Mouse (Mus musculus) hindbrain, embryonic 11.5 days (tissue): Measurements from ENCODE around the gene Hjurp. TPM values are rescaled to one million over a fixed set of nuclear protein-coding genes. Genes with fewer than 3 reads are reported as not detected.

Experiments
- ATAC-seq: fragments of 200-750 bp; cut with Nextera tagmentation; 2 replicates; pipeline ENCODE4 v1.8.0; 2017; ENCODE audit warnings: mild to moderate bottlenecking, moderate TSS enrichment, moderate library complexity; ENCODE audit not compliant: low FRiP score
- DNase-seq: peaks from one replicate; pipeline ENCODE4 v3.0.0-alpha.2; 2015; ENCODE audit warnings: low spot score
- H3K27ac ChIP-seq: fragments of 300-500 bp; sonication (generic); 2 replicates; pipeline ENCODE4 v1.5.1; 2014; ENCODE audit warnings: mild to moderate bottlenecking, low read depth, low read length
- H3K27me3 ChIP-seq: fragments of 300-500 bp; sonication (generic); 2 replicates; pipeline ENCODE4 v1.6.1; 2014; ENCODE audit warnings: mild to moderate bottlenecking, low read length, moderate library complexity, mixed read lengths; ENCODE audit not compliant: control insufficient read depth, insufficient read depth
- H3K36me3 ChIP-seq: fragments of 300-500 bp; sonication (generic); 2 replicates; pipeline ENCODE4 v1.6.1; 2014; ENCODE audit warnings: mild to moderate bottlenecking, low read length, moderate library complexity, mixed read lengths; ENCODE audit not compliant: control insufficient read depth, insufficient read depth
- H3K4me1 ChIP-seq: fragments of 300-500 bp; sonication (generic); replicated peaks from 2 replicates; pipeline ENCODE4 v1.6.1; 2014; ENCODE audit warnings: low read length, mixed read lengths; ENCODE audit not compliant: control insufficient read depth, insufficient read depth
- H3K4me2 ChIP-seq: fragments of 300-500 bp; sonication (generic); replicated peaks from 2 replicates; pipeline ENCODE4 v1.6.1; 2014; ENCODE audit warnings: mild to moderate bottlenecking, low read depth, low read length
- H3K4me3 ChIP-seq: fragments of 300-500 bp; sonication (generic); 2 replicates; pipeline ENCODE4 v1.5.1; 2014; ENCODE audit warnings: low read depth, low read length
- H3K9ac ChIP-seq: fragments of 300-500 bp; sonication (generic); 2 replicates; pipeline ENCODE4 v1.6.1; 2014; ENCODE audit warnings: low read depth, low read length
- H3K9me3 ChIP-seq: fragments of 300-500 bp; sonication (generic); 2 replicates; pipeline ENCODE4 v1.6.1; 2016; ENCODE audit warnings: low read length; ENCODE audit not compliant: control insufficient read depth
- WGBS: fragments of 180-500 bp; shearing (Covaris S2); extraction: QIAGEN DNeasy Blood & Tissue Kit; methylation state at CpG from one replicate; pipeline ENCODE4 v1.1.7; 2014; 5-methylcytosine and 5-hydroxymethylcytosine counted together
- polyA plus RNA-seq: library from polyadenylated mRNA; unstranded; fragments of >200 nt; fragmentation: Nextera tagmentation; extraction: Ambion mirVana; gene quantifications from 2 replicates; pipeline ENCODE4 v1.2.1, GENCODE M21; 2014

The Hjurp gene
- polyA plus RNA-seq, 1 experiment from 2014 or later, result 136 TPM

GRCm38 (mm10) chr1:88269539-88270309 is 7.7 kb downstream of the Hjurp start:
- Histone ChIP-seq H3K27me3 (no peaks in the 10 kb centered on the region), H3K4me1 (no peaks in the 10 kb centered on the region), H3K27ac (no peak overlapping the region), H3K4me2 (no peak overlapping the region), H3K36me3 (peaks cover 79% of the 10 kb centered on the region), H3K9me3 (peaks cover 5% of the 10 kb centered on the region; the same call in 1 of the 2 replicates), H3K4me3 (no peak overlapping the region), H3K9ac (no peak overlapping the region)
- DNase-seq (no peak), ATAC-seq (no peak)
- 90% methylated on average over 12 of the region's 12 CpGs for WGBS

GRCm38 (mm10) chr1:88268070-88268469 is 9.4 kb downstream of the Hjurp start:
- peaks cover 82% of the 10 kb centered on the region for H3K36me3 ChIP-seq
- no peak overlapping the region for H3K4me3 ChIP-seq
- WGBS, result 89% methylated on average over 6 of the region's 6 CpGs
- peaks cover 10% of the 10 kb centered on the region; the same call in 1 of the 2 replicates for H3K9me3 ChIP-seq
- no peak overlapping the region for H3K4me2 ChIP-seq
- DNase-seq, result no peak
- H3K9ac ChIP-seq, result no peak overlapping the region
- no peak overlapping the region for H3K27ac ChIP-seq
- no peak for ATAC-seq
- H3K4me1 ChIP-seq, result no peaks in the 10 kb centered on the region
- H3K27me3 ChIP-seq, result no peaks in the 10 kb centered on the region

DNA sequence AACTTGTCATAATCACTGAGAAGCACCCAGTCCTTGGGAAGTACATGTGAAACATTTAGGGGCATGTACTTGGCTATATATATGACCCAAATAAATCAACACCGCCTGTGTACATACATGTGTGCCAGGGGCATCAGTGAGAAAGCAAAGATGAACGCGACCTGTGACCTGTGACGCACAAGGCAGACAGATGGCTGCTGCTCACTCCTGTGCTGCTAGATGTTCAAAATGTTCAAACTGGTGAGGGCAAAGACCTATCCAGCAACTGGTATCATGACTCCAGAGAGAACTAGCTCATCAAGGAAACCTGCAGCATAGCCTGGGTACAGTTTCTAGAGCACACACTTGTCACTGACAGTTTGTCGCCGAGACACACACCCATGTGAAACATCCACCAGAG is 9.9 kb downstream of the Hjurp start:
- Histone ChIP-seq H3K4me2 (no peak overlapping the region), H3K27me3 (no peaks in the 10 kb centered on the region), H3K36me3 (peaks cover 84% of the 10 kb centered on the region), H3K4me3 (no peak overlapping the region), H3K27ac (no peak overlapping the region), H3K9me3 (peaks cover 10% of the 10 kb centered on the region; the same call in 1 of the 2 replicates), H3K9ac (no peak overlapping the region), H3K4me1 (no peaks in the 10 kb centered on the region)
- no peak for DNase-seq
- ATAC-seq, result peak; percentile 20; the same call in 1 of the 2 replicates
- 94% methylated on average over 6 of the region's 6 CpGs for WGBS

GRCm38 (mm10) chr1:88266123-88266522 is 11.3 kb downstream of the Hjurp start:
- H3K9ac ChIP-seq, result no peak overlapping the region
- ATAC-seq (no peak), DNase-seq (no peak)
- no peak overlapping the region for H3K4me3 ChIP-seq
- no peaks in the 10 kb centered on the region for H3K27me3 ChIP-seq
- no peaks in the 10 kb centered on the region for H3K4me1 ChIP-seq
- no peak overlapping the region for H3K4me2 ChIP-seq
- no peak overlapping the region for H3K27ac ChIP-seq
- peaks cover 12% of the 10 kb centered on the region for H3K9me3 ChIP-seq
- peaks cover 81% of the 10 kb centered on the region for H3K36me3 ChIP-seq
- 88% methylated on average over 13 of the region's 13 CpGs for WGBS

DNA sequence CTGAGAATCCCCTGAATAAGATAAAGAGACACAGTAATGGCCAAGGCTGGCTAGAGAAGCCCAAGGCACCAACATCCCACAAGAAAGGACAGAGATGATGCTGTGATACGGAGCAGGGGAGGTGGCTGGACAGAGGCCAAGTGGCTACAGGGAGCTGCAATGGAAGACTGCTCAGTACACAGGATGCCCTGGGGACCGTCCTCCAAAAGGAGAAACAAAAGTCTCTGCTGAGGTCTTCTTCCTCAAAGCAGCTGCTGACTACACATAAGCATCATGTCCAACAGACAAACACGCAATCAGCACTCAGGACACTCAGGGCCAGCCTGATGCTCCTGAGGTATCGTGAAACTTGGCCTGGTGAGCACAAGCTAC is 12.6 kb downstream of the Hjurp start:
- Histone ChIP-seq H3K9me3 (peaks cover 20% of the 10 kb centered on the region), H3K4me3 (no peak overlapping the region), H3K27me3 (no peaks in the 10 kb centered on the region), H3K27ac (no peak overlapping the region), H3K36me3 (peaks cover 81% of the 10 kb centered on the region), H3K9ac (no peak overlapping the region), H3K4me2 (no peak overlapping the region), H3K4me1 (no peaks in the 10 kb centered on the region)
- ATAC-seq (no peak), DNase-seq (no peak)
- 77% methylated on average over 4 of the region's 4 CpGs for WGBS

GRCm38 (mm10) chr1:88264237-88264868 is 13.1 kb downstream of the Hjurp start:
- 90% methylated on average over 7 of the region's 7 CpGs for WGBS

DNA sequence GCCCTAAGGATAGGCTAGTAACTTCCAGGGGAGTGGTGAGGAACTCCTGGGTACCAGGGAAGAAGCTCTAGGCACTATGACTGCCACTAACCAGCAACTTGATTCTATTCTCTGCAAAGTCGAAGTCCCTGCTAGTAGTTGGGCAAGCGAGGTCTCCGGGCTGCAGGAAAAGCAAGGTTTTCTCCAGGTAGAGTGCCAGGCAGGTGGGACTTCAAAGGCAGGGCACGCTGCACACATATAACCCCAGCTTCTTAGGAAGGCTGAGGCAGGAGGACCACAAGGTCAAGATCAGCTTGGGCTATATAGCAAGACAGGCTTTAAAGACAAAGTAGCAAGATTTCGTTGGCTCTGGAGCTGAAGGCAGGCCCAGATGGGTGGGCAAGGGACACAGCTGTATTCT is 13.7 kb downstream of the Hjurp start:
- DNase-seq (no peak), ATAC-seq (no peak)
- Histone ChIP-seq H3K27ac (no peak overlapping the region), H3K9me3 (peaks cover 25% of the 10 kb centered on the region), H3K27me3 (no peaks in the 10 kb centered on the region), H3K4me3 (no peak overlapping the region), H3K4me2 (no peak overlapping the region), H3K36me3 (peaks cover 72% of the 10 kb centered on the region), H3K9ac (no peak overlapping the region), H3K4me1 (no peaks in the 10 kb centered on the region)
- WGBS, result 91% methylated on average over 5 of the region's 5 CpGs

More at GRCm38 (mm10) chr1:88264237-88264868, 13.1 kb downstream of the Hjurp start:
- no peak overlapping the region for H3K9ac ChIP-seq
- DNase-seq (no peak), ATAC-seq (no peak)
- H3K9me3 ChIP-seq, result peaks cover 22% of the 10 kb centered on the region
- no peak overlapping the region for H3K4me2 ChIP-seq
- no peak overlapping the region for H3K4me3 ChIP-seq
- no peak overlapping the region for H3K27ac ChIP-seq
- no peaks in the 10 kb centered on the region for H3K27me3 ChIP-seq
- H3K4me1 ChIP-seq, result no peaks in the 10 kb centered on the region
- H3K36me3 ChIP-seq, result peaks cover 77% of the 10 kb centered on the region

DNA sequence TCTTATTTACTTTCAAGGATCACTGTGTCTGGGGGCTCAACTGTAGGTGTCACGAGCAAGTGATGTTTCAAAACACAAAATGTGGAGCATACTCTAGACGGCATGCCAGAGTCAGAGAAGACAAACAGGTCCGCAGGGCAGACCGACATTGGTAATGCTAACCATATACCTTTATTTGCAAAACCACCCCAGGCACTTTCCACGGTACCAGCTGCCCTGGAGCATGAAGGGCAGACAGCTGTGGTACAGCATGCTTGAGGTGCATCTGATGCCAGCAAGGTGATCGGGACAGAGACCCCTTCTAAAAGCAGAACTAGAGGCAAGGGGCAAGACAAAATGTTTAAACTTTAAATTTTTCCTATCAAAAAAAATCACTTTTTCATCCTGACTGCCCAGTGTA is 14.5 kb downstream of the Hjurp start:
- no peak overlapping the region for H3K4me2 ChIP-seq
- no peak overlapping the region for H3K27ac ChIP-seq
- H3K9ac ChIP-seq, result no peak overlapping the region
- ATAC-seq (no peak), DNase-seq (no peak)
- H3K27me3 ChIP-seq, result no peaks in the 10 kb centered on the region
- no peak overlapping the region for H3K4me3 ChIP-seq
- H3K4me1 ChIP-seq, result no peaks in the 10 kb centered on the region
- peaks cover 64% of the 10 kb centered on the region for H3K36me3 ChIP-seq
- WGBS, result 79% methylated on average over 6 of the region's 6 CpGs
- H3K9me3 ChIP-seq, result peaks cover 27% of the 10 kb centered on the region

DNA sequence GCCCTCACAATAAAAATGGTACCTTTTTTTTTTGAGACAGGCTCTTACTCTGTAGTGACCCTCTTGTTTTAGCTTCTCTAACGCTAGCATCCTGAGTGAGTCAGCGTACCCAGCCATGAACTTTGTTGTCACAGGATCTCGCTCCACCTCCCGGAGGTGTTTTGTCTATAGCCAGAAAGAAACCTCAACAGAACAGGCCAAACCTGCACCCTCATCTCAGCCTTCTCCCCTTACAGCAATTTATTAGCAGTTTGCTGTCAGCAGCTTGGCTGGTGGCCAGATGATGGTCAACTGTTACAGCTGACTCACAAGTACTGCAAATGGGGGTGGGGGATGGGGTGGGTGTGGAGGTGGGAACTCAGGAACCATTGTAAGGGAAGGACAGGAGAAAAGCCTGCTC is 15.2 kb downstream of the Hjurp start:
- H3K27me3 ChIP-seq, result no peaks in the 10 kb centered on the region
- H3K36me3 ChIP-seq, result peaks cover 57% of the 10 kb centered on the region
- DNase-seq, result no peak
- H3K4me1 ChIP-seq, result no peaks in the 10 kb centered on the region
- WGBS, result 90% methylated on average over 4 of the region's 4 CpGs
- H3K9me3 ChIP-seq, result peaks cover 33% of the 10 kb centered on the region
- H3K9ac ChIP-seq, result no peak overlapping the region
- no peak overlapping the region for H3K4me2 ChIP-seq
- H3K4me3 ChIP-seq, result no peak overlapping the region
- no peak overlapping the region for H3K27ac ChIP-seq
- no peak for ATAC-seq
